Mouse (Mus musculus) cerebellum, adult 2 months (tissue): ENCODE measurements around the gene Acta1. TPM values are rescaled to one million over a fixed set of nuclear protein-coding genes. Genes with fewer than 3 reads are reported as not detected.

Experiments
- DNase-seq, 2 experiments: peaks; one replicate each; pipeline ENCODE4 v3.0.0; 2021
- H3K27ac ChIP-seq: fragments of 200-500 bp; 2 replicates; pipeline ENCODE4 v1.5.1; 2012; ENCODE audit warnings: low read length, control low read depth, inconsistent platforms; ENCODE audit not compliant: insufficient read depth
- H3K27me3 ChIP-seq: fragments of 200-500 bp; 2 replicates; pipeline ENCODE4 v1.6.1; 2012; ENCODE audit warnings: inconsistent platforms, mild to moderate bottlenecking, low read length, moderate library complexity; ENCODE audit not compliant: control insufficient read depth, insufficient read depth
- H3K4me1 ChIP-seq: fragments of 200-500 bp; 2 replicates; pipeline ENCODE4 v1.6.1; 2011; ENCODE audit warnings: low read length; ENCODE audit not compliant: control insufficient read depth, insufficient read depth
- H3K4me3 ChIP-seq: fragments of 200-500 bp; replicated peaks from 2 replicates; pipeline ENCODE3; 2011; ENCODE audit warnings: mild to moderate bottlenecking, low read depth, low read length, control low read depth; ENCODE audit not compliant: insufficient read depth
- CTCF ChIP-seq: fragments of 200-500 bp; IDR thresholded peaks from 2 replicates; pipeline ENCODE4 v1.5.1; 2011; ENCODE audit warnings: low read depth, mild to moderate bottlenecking, control low read depth, low read length, moderate library complexity, borderline replicate concordance; ENCODE audit not compliant: insufficient read depth
- POLR2A ChIP-seq: fragments of 200-500 bp; IDR thresholded peaks from 2 replicates; pipeline ENCODE4 v1.6.1; 2011; ENCODE audit warnings: low read length, control low read depth, borderline replicate concordance; ENCODE audit not compliant: insufficient read depth
- WGBS: fragments of 180-500 bp; shearing (Covaris S2); methylation state at CpG from one replicate; pipeline ENCODE4 v1.1.7; 2018; 5-methylcytosine and 5-hydroxymethylcytosine counted together
- polyA plus RNA-seq: library from polyadenylated mRNA; depleted of rRNA; stranded (reverse); fragments of >200 nt; gene quantifications from 2 replicates; pipeline ENCODE4 v1.2.3, GENCODE M21; 2012

The Acta1 gene
- polyA plus RNA-seq, 1 experiment, result 5.7 TPM

- TF ChIP-seq CTCF, result peak; percentile 18; the same call in 1 of the 2 replicates
- no peak for TF ChIP-seq POLR2A
- under 1% methylated on average over 79 of the region's 79 CpGs for WGBS
- peak overlapping the region; percentile 98 for H3K27ac ChIP-seq
- peaks cover 6% of the 10 kb centered on the region; the same call in 1 of the 2 replicates for H3K4me1 ChIP-seq
- peak overlapping the region; percentile 99 for H3K4me3 ChIP-seq
- DNase-seq, result peak; percentile 95 to 96
- no peaks in the 10 kb centered on the region for H3K27me3 ChIP-seq
Observed at GRCm38 (mm10) chr8:123858941-123859647, 35.5 kb downstream of the Acta1 start.

- WGBS, result 1% methylated on average over 17 of the region's 17 CpGs
- Histone ChIP-seq H3K4me3 (peak overlapping the region; percentile 97), H3K27me3 (no peaks in the 10 kb centered on the region), H3K27ac (peak overlapping the region; percentile 86), H3K4me1 (peaks cover 6% of the 10 kb centered on the region; the same call in 1 of the 2 replicates)
- DNase-seq, result peak; percentile 66 to 74
- TF ChIP-seq CTCF, result 0 out of 2 replicates have a peak, but pooled peaks have one; percentile 15
- no peak for TF ChIP-seq POLR2A
Observed at GRCm38 (mm10) chr8:123858574-123858940, 36.0 kb downstream of the Acta1 start.

DNA sequence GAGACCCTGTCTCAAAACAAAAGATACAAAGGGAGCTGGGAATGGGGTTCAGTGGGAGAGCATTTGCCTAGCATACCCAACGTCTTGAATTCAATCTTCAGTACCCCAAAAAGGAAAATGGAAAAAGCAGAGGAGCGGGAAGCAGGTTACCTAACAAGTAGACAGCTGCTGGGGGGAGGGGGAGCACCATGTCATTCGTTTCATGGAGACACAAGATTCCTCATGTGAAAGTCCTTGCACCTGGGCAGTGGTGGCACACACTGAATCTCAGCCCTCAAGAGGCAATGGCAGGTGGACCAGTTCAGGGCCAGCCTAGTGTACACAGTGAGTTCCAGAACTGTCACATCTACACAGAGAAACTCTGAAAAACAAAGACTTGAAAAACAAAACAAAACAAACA lies 37.2 kb downstream of the Acta1 start:
- no peak for TF ChIP-seq CTCF
- no peak for TF ChIP-seq POLR2A
- no peaks in the 10 kb centered on the region for H3K27me3 ChIP-seq
- 39% methylated on average over 3 of the region's 3 CpGs for WGBS
- peak overlapping the region; percentile 59; the same call in 1 of the 2 replicates for H3K27ac ChIP-seq
- peak overlapping the region; percentile 97 for H3K4me3 ChIP-seq
- DNase-seq, result peak; percentile 44 to 48
- H3K4me1 ChIP-seq, result peaks cover 6% of the 10 kb centered on the region; the same call in 1 of the 2 replicates

GRCm38 (mm10) chr8:123854733-123855475 lies 39.6 kb downstream of the Acta1 start:
- H3K4me1 ChIP-seq, result peaks cover 16% of the 10 kb centered on the region
- 95% methylated on average over 9 of the region's 9 CpGs for WGBS
- no peak overlapping the region for H3K27ac ChIP-seq
- TF ChIP-seq CTCF (no peak), POLR2A (no peak)
- H3K27me3 ChIP-seq, result no peaks in the 10 kb centered on the region
- no peak overlapping the region for H3K4me3 ChIP-seq
- DNase-seq, result peak in 1 of 2 experiments; percentile 5

GRCm38 (mm10) chr8:123854252-123854651 lies 40.3 kb downstream of the Acta1 start:
- H3K27me3 ChIP-seq, result no peaks in the 10 kb centered on the region
- TF ChIP-seq CTCF, result no peak
- TF ChIP-seq POLR2A, result no peak
- WGBS, result 71% methylated on average over 1 of the region's 1 CpGs
- DNase-seq, result no peak
- peaks cover 16% of the 10 kb centered on the region for H3K4me1 ChIP-seq
- H3K27ac ChIP-seq, result no peak overlapping the region
- no peak overlapping the region for H3K4me3 ChIP-seq

DNA sequence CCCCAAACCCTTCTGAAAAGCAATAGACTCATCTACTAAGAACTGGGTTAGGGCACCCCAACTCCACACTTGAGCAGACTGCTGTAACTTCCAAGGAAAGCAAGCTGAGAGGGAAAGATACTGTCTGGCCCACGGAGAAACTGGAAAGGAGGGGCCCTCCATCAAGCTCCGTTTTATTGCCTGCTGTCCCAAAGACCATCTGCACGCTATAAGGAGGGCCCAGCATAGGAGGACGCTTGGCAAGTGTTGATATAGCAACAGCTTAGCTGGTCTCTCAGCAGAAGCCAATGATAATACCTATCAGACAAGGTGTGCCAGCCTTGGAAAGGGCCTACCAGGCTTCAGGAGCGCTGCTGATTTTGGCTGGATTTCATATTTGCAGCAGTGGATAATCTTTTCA lies 43.0 kb downstream of the Acta1 start:
- 0 out of 2 replicates have a peak overlapping the region, but pooled peaks have one; percentile 39 for H3K27ac ChIP-seq
- TF ChIP-seq POLR2A, result no peak
- no peak for TF ChIP-seq CTCF
- peaks cover 24% of the 10 kb centered on the region for H3K4me1 ChIP-seq
- 11% methylated on average over 5 of the region's 5 CpGs for WGBS
- H3K4me3 ChIP-seq, result no peak overlapping the region
- DNase-seq, result peak; percentile 51 to 71
- no peaks in the 10 kb centered on the region for H3K27me3 ChIP-seq

GRCm38 (mm10) chr8:123849352-123849751 lies 45.2 kb downstream of the Acta1 start:
- Histone ChIP-seq H3K27ac (no peak overlapping the region), H3K4me3 (no peak overlapping the region), H3K4me1 (peaks cover 32% of the 10 kb centered on the region), H3K27me3 (no peaks in the 10 kb centered on the region)
- no peak for DNase-seq
- 88% methylated on average over 4 of the region's 4 CpGs for WGBS
- TF ChIP-seq CTCF, result no peak
- TF ChIP-seq POLR2A, result no peak
